Mouse (Mus musculus) yolk sac, embryonic 10.5 days (tissue): ENCODE results near the gene Smok2a.
"Not testable (repeated sequence)": the region's sequence is repeated elsewhere in the genome, so short reads cannot be mapped to it uniquely, and the experiment has no call there.

Experiments
- DNase-seq: peaks from one replicate; pipeline ENCODE4 v3.0.0-alpha.2; 2017; ENCODE audit warnings: low spot score

The Smok2a gene

GRCm38 (mm10) chr17:13220888-13221287 lies at the start of gene Smok2a:
Gene Smok2a, plus strand, starts transcription at chr17:13221188.
- DNase-seq: no peak

DNA sequence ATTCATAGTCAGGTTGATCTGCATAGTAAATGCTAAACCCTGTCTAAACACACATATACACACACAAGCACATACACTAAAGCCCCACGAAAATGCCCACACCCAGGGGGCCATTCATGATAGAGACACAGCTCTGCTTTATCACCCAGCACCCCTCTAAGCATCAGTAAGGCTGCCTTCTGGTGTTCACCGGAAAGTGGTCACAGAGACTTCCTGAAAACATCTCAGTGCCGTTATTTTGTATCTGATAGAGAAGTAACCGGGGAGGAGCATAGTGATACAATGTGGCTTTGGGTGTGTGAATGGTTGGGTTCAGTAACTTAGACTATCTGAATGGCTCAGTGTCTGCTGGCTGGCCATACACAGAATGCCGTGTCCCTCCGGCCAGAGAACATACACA lies 47.4 kb upstream of the Smok2a start:
- not testable (repeated sequence) for DNase-seq

DNA sequence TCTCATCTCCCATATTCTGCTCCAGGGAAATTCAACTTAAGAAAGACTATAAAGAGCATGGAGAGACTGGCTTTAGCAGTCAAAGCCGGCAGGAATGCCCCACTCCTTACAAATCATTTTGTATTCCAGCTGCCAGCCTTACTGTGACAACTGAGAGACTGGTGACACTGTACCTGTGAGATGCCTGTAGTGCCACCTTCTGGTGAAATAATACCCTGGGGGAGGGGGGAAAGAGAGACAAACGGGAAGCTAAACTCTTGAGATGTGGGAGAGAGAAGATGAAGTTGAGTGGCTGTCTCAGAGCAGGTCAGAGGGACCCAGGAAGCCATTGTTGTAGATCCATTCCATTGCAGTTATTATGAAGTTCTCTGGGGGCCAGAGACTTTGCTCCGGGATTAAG lies 47.0 kb upstream of the Smok2a start:
- not testable (repeated sequence) for DNase-seq

DNA sequence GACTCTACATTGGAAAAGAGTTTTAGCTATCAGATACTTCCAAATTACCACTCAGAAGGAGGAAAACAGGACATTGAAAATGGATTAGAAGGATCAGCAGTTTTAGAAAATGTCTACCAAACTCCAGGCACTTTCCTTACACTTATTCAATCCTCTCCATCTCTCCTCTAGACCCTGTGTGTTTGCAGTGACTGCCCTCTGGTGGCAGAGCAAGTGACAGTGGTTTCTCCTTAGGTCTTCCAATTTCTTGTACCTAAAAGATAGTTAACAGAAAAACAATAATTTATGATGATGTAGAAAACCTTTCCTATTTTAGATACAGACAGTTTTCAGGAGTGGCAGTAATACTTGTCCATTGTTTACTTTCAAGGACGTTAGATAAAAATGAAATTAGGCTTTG lies 45.4 kb upstream of the Smok2a start:
- DNase-seq: not testable (repeated sequence)

DNA sequence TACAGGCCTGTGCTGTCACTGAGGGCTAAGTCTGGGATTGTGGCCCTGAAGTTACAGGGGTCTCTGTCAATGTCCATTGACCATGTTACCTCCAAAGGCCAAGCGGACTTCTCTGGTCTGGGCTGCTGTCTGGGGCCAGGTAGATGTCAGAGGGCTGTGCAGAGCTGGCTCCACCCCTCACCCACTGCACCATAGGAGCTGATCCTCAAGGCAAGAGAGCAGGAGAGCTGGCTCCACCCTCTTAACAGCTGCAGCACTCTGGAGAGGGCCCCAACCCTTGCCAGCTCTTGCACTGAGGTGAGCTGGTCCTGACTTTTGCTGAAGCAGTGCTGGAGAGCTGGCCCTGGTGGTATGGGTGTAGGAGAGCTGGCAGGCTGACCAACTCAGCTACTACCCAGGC lies 43.2 kb upstream of the Smok2a start:
- DNase-seq: not testable (repeated sequence)

DNA sequence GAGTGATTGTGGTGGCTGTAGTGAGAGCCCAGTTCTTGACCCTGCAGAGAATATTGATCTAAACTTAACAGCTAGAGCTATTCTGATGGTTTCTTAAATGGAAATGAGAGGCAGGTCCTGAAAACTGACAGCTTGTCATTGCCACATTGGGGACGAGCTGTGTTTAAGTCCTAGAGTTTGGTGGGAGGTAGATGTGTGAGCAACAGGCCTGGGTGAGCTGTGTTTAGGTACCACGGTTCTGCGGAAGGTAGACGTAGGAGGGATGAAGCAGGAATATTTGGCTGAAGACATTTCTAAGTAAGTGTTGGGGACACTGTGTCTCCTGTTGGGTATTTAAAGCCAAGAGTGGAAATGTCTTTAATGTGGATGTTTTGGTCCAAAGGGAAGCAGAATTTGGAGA lies 42.0 kb upstream of the Smok2a start:
- not testable (repeated sequence) for DNase-seq

DNA sequence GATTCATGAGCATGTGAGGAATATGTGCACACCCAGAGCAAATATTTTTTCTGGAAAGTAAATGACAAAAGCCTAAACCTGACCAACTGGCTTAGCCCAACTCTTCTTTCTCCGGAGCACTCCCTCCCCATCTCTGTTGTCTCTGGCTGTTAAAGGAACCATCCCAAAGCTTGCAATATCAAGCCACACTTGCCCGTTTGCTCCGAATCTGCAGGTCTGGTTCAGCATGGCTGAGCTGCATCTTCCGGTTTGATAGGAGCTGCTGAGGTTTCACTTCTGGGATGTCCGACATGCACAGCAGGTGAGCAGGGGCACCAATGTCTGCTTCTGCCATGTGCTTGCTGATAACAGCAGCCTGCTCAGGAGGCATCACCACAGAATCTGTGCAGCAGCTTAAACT lies 40.5 kb upstream of the Smok2a start:
- not testable (repeated sequence) for DNase-seq

DNA sequence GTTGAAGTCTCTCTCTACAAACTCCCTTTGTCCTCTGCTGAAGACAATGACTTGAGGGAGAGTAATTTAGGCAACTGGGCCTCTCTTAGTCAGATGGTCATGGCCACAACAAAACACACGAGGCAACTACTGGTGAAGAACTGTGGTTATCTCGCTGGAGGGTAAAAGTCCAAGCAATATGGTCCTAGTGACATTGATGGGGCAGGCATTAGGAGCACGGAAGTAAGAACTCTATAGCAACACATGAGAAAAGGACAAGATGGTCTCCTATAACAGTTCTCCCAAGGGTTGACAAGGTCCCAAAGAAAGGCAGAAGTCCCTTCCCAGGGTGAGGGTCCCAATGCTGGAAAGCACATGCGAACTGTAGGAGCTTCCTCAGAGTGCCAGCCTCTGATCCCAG lies 38.3 kb upstream of the Smok2a start:
- not testable (repeated sequence) for DNase-seq

- not testable (repeated sequence) for DNase-seq
Measured at GRCm38 (mm10) chr17:13184514-13184913, 36.5 kb upstream of the Smok2a start.

- DNase-seq: not testable (repeated sequence)
Measured at GRCm38 (mm10) chr17:13186541-13186940, 34.4 kb upstream of the Smok2a start.

- DNase-seq: not testable (repeated sequence)
Measured at GRCm38 (mm10) chr17:13187621-13188020, 33.4 kb upstream of the Smok2a start.

GRCm38 (mm10) chr17:13188846-13189245 lies 32.1 kb upstream of the Smok2a start:
- not testable (repeated sequence) for DNase-seq

DNA sequence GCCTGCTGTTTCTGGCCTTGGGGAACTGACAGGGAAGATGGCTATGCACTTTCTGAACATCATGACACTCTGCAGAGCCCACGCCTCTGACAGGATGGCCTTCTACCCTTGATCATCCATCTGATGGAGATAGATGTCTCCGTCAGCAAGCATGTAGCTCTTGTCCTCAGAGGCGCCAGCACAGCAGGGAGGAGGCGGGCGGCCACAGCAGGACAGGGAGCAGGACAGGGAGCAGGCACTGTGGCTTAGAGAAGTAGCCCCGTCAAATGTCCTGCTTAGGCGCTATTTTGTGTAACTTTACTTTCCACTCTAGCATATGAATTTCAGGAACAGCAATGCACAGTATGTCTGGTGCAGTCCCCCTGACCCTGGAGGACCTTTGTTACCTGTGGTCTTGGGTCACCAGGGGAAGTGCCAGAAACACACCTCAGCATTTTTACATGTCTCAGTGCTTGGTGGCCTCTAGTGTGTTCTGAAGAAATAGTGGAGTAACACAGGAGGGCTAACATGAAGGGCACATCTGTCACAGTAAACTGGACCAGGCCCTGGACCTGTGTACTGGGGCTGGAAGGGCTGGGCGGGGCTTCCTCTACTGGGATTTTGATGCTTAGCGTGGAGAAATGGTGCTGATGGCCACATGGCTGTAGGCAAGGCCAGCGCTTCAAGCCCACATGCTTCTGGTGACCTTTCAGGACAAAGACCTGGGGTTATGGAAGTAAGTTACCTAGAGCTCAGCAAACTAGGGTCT lies 30.0 kb upstream of the Smok2a start:
- not testable (repeated sequence) for DNase-seq

- not testable (repeated sequence) for DNase-seq
Measured at GRCm38 (mm10) chr17:13196486-13196885, 24.5 kb upstream of the Smok2a start.

GRCm38 (mm10) chr17:13198812-13199211 lies 22.2 kb upstream of the Smok2a start:
- DNase-seq: not testable (repeated sequence)

DNA sequence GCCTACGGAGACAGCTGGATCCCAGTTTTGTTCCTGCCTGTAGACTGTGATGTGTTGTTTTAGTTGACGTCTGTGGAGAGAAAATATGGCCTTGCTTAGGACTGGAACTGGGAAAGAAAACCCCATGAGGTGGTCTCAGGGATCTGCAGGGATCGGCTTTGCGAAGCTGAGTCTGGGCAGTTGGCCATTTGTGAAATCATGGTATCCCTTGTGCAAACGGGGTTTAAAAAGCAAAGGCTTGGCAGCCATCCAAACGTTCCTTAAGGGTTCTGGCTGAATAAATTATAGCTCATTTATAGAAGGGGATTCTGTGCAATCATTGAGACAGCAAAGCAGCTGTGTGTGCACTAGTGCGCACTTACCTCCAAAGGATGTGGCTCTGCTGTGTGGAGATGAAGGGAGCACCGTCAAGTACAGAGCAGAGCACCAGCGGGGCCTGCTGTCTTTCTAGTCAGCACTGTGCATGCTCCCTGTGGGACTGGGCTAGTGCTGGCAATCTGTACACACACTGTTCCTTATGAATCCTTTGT lies 21.0 kb upstream of the Smok2a start:
- DNase-seq: not testable (repeated sequence)

GRCm38 (mm10) chr17:13201551-13201950 lies 19.4 kb upstream of the Smok2a start:
- DNase-seq: not testable (repeated sequence)

- not testable (repeated sequence) for DNase-seq
Measured at GRCm38 (mm10) chr17:13202453-13203107, 18.4 kb upstream of the Smok2a start.

DNA sequence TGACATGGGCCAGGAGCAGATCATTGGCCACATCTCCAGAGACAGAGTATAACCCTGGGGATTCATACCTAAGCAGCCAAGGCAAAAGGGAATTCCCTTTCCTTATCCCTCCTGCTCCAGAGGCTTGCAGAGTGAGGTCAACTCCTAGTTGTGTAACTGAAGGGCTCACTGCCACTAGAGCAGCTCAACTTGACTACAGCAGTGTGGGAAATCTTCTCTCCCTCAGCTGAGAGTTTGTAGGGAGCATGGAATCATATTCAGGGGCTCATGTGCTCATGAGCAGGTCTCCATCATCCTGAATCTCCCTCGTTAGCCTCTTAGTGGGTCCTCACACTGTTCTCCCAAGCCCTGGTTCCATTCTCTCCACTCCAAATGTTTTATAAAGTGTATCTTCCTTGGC lies 15.7 kb upstream of the Smok2a start:
- DNase-seq: not testable (repeated sequence)

DNA sequence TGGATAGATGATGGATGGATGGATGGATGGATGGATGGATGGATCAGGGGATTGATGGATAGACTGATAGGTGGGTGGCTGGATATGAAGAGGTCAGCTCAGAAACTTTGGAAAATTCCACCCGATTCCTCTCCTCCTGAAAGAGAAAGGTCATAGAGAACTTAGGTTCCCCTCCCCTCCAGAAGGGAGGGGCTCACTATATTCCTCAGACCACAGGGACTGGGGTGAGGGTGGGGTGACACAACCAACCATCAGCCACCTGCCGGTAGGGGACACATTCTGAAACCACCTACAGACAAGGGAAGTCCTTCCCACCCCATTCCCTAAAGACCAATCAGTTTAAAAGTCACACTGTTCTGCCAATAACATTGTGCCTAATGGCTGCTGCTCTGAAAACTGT lies 14.5 kb upstream of the Smok2a start:
- DNase-seq: no peak

GRCm38 (mm10) chr17:13208460-13208859 lies 12.5 kb upstream of the Smok2a start:
- DNase-seq: not testable (repeated sequence)

GRCm38 (mm10) chr17:13212136-13212850 lies 8.7 kb upstream of the Smok2a start:
- DNase-seq: no peak
